Mouse (Mus musculus): ENCODE measurements around the gene Gm20914. TPM values are rescaled to one million over a fixed set of nuclear protein-coding genes. Genes with fewer than 3 reads are reported as not detected.
"Not testable (repeated sequence)": the region's sequence is repeated elsewhere in the genome, so short reads cannot be mapped to it uniquely, and the experiment has no call there.

Gm20914 gene
- not detected in 2 replicates for polyA plus RNA-seq (2012; rRNA removed)

- H3K36me3 ChIP-seq (ENCODE audit: control insufficient read depth, insufficient read depth, low read length); H3K4me3 ChIP-seq (ENCODE audit: extremely low read depth, insufficient read depth, insufficient read length); DNase-seq (ENCODE audit: low read depth in 1 of 2, low spot score in 2 of 2); H3K27me3 ChIP-seq (ENCODE audit: control insufficient read depth, insufficient read depth, low read length); H3K27ac ChIP-seq (ENCODE audit: insufficient read depth, low read length); H3K4me1 ChIP-seq (ENCODE audit: control insufficient read depth, insufficient read depth, insufficient read length): not testable (repeated sequence)
- WGBS, result no CpG with 5 or more reads among the region's 4 CpGs
Measured at GRCm38 (mm10) chrY:5725678-5726077, at the start of gene Gm20914. Gene Gm20914, plus strand, starts transcription at chrY:5725978.

Other genes with a start within 250 kb of the Gm20914 start
- gene Gm21854, start 69.0 kb upstream of the Gm20914 start, polyA plus RNA-seq (2012; rRNA removed), result not detected in 2 replicates
- gene Gm28171, start 67.4 kb downstream of the Gm20914 start, polyA plus RNA-seq (2012; rRNA removed), result not detected in 2 replicates
- not detected in 2 replicates for gene Gm21778, start 216.5 kb downstream of the Gm20914 start, polyA plus RNA-seq (2012; rRNA removed)